Mouse (Mus musculus) heart, adult 2 months (tissue): ENCODE results near the gene Dpysl5.
A peak's percentile ranks its signal among the peaks of the same experiment; 100 is the strongest.

Source experiments
- CTCF ChIP-seq: fragments of 200-600 bp; IDR thresholded peaks from 2 replicates; pipeline ENCODE4 v1.8.1; 2022; ENCODE audit warnings: antibody characterized with exemption, mild to moderate bottlenecking, moderate library complexity
- EP300 ChIP-seq: fragments of 200-500 bp; IDR thresholded peaks from 2 replicates; pipeline ENCODE4 v1.6.1; 2011; ENCODE audit warnings: low read depth, low read length, control low read depth; ENCODE audit not compliant: insufficient read depth
- POLR2A ChIP-seq: fragments of 200-500 bp; IDR thresholded peaks from 2 replicates; pipeline ENCODE4 v1.6.1; 2011; ENCODE audit warnings: mild to moderate bottlenecking, low read depth, low read length, control low read depth; ENCODE audit not compliant: insufficient read depth

DNA sequence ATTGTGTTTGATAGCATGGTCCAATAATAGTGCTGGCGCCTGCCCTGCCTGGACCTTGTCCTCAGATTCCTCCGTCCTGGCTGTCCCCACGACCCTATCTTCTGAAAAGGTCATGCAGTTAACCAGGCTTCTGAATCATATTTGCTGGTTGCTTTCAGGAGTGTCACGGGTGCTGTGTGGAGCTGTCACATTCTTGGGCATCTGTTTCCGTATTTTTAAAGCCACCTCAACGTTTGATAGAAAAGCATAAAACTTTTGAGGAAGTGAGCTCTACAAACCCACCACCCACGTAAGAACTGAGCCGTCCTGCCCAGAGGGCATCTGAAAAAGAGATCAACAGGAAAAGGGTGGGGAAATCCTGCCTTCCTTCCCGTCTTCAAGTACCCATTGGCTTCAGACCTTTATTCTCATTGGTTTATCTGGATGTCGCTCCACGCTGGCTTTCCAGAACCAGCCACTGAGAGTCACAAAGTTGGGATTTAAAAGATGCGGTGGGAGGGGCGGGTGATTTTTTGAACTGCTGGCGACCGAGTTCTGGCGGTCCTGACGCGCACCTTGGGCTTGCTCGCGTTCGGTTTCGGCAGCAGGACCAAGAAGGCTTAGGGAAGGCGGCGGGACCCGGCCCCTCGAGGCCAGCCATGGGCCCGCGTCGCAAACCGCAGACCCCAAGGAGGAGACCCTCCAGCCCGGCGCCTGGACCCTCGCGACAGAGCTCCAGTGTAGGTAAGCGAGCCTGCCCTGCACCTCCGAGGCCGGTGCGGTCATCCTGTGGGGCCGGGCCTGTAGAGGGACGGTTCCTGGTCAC lies 44.8 kb upstream of the Dpysl5 start, which contains the start of gene Cenpa:
- TF ChIP-seq CTCF (no peak), POLR2A (peak; percentile 96), EP300 (peak; percentile 87; the same call in 1 of the 2 replicates)
